Mouse (Mus musculus) frontal cortex, postnatal 36 days (tissue): Measurements from ENCODE around the gene Proca1.

Source experiments
- DNase-seq, 2 experiments: peaks; one replicate each; pipeline ENCODE4 v3.0.0; 2022; ENCODE audit warnings: low spot score in 2 of 2

Gene Proca1

DNA sequence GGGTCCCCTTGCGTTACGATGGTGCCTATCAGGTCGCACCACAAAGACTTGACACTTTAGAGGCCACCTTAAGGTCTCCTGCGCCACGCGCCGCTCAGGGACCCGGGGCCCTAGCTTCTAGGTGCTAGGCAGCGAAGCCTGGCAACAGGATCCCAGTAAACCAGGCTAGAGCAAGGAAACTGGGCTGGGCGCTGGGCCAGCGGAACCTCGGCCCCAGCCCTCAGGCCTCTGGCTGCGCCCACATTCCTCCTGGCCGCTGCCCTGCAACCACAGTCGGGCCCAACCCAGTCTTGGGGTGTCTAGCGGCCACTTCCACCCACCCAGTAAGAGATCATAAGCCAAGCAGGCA, 27.5 kb upstream of the Proca1 start:
- DNase-seq = no peak

DNA sequence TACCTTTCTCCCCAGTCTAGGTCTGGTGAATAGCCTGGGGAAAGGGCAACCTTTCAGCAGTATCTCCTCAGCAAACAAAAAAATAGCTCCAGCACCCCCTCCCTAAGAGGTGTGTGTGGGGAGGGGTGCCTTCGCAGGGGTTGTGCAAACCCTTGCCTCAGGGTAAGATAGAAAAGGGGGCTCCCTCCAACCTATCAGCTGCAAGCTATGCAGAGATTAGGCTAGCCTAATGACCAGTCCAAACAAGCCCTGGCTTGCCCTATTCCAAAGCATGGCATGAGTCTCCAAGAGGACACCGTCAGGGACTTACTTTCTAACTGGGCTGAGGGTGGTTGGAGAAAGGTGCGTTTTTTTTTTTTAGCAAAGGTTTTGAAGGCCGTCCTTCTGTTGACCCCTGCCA, 27.0 kb upstream of the Proca1 start:
- no peak for DNase-seq

DNA sequence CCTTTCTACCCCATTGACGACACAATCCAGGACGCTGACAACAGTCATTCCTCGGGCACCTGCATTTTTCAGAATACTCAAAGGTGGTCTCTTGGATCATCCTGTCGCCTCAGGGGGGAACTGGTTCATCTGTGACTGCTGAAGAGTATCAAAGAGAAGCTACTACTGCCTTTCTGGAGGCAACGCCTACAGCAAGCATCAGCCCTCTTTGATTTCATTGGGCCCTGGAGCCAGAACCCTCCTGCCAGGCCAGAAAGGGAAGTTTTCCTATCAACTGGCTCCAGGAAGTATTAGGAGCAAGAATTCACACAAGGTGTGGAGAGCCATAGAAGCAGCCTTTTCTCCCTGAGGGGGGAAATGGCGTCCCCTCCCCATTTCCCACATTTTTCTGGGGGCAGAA, 26.6 kb upstream of the Proca1 start:
- DNase-seq = no peak

DNA sequence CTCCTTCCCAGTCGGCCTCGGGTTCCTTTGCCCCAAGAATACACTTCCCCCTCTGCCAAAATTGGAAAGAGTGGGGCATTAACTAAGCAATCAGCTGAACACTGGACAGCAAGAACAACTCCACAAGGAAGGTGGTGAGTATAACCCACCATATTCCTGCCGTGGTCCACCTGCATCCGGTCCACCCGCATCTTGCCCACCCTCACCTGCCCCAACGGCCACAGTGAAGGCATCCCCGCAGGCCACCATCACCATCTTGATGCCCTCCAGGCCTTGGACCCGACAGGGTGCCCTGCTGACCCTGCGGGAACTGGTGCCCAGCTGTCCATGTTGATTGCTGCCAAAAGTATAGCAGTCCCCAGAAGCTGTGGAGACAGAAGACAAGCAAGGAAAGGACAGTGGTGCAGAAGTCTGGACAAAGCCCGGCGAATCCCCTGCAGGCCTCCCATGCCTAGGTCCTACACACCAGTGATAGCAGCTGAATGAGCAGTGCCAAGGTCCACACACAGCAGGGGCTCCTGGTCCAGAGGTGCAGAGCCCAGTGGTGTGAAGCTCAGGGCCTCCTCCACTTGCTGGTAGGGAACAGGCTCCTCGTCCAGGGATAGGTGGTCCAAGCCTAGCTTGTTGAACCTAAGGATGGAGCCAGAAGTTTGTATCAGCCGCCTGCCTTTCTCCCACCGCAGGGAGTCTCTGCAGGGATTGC, 25.8 kb upstream of the Proca1 start:
- DNase-seq = no peak

DNA sequence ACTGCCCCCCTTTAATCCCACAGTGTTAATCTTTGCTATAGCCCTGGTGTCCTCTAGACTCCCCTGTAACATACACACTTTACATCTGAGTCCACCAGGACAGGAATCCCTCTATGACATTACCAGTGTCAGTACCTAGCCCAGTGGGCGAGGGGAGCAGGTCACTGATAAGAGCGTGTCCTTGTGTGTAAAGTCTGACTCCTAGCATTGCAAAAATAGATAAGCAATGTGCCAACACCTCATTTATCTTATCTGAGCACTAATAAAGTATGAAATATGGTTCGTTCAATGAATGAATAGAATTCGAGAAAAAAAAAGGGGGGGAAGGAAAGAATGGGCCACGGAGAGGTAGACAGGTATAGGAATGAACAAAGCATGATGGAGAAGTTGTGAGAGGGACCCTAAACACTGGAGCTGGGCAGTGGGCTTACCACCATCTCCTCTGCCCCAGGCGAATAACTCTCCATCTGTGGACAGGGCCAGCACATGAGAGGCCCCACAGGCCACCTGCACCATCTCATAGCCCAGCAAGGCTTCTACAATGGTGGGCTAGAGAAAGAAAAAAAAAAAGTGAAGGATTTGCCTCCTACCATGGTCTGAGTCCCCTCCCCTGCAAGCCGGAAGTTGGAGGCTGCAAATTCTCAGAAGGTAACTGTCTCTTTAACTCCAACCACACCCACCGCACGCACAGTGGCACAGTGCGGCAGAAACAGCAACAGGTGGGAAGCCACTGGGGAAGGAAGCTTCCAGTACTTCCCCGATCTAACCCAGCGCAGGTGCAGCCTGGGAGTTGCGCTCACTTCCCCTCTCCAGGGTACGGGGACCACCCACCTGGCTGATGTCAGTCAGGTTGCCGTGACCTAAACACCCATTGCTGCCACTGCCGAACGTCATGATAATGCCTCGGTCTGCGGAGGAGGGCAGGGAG, 24.4 kb upstream of the Proca1 start:
- DNase-seq = no peak

DNA sequence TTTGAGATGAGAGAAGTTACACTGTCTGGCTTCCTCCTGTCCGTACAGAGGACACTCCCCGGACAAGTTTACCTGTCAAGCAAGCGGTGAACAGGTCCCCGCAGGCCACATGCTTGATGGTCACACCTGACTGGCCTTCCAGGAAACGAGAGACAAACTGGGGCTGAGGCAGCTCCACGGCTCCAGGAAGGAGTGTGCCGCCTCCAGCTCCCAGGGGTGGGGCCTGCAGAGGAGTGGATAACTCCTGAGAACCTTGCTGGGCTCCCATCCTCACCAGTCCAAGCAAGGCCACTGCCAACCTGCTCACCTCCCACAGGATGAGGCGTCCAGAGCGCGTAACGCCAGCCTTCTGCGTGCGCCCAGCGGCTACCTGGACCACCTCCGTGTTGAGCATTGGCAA, 22.9 kb upstream of the Proca1 start:
- DNase-seq = no peak

DNA sequence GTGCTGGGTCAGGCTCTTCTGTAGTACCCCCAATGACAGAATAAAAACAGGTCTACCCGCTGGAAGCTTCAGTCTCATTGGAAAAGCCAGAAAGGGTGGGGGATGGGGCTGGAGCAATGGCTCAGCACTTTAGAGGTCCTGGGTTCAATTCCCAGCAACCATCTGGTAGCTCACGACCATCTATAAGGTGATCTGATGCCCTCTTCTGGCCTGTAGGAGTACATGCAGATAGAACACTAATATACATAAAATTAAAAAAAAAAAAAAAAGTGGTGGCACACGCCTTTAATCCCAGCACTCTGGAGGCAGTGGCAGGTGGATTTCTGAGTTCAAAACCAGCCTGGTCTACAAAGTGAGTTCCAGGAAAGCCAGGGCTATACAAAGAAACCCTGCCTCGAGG, 21.9 kb upstream of the Proca1 start:
- no peak for DNase-seq

DNA sequence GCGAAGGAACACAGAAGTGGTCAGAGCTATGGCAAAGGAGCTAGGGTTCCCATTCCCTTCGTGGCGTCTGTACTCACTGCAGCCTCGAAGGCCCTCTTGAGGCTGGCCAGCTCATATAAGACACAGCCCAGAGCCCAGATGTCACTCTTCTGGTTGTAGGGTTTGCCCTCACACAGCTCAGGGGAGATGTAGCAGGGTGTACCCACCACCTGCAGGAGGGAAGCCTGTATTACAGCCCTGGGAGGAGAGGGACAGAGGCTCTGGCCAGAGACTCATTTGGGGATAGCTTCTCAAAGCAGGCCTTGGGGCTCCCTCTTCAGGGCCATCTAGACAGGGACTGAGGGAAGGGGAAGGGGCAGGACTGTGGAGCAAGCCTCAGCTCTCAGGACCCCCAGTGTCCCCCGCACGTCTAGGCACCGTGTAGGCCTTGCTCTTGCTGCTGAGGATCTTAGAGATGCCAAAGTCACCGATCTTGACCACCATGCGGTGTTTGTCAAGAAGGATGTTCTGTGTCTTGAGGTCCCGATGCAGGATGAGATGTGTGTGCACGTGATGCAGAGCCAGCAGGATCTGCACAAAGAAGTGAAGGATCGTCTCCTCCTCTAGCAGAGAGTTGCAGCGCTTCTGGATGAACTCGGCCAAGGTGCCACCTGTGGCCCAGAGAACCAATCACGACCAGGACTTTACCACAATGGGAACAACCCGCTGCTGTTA, 21.0 kb upstream of the Proca1 start:
- DNase-seq = no peak

DNA sequence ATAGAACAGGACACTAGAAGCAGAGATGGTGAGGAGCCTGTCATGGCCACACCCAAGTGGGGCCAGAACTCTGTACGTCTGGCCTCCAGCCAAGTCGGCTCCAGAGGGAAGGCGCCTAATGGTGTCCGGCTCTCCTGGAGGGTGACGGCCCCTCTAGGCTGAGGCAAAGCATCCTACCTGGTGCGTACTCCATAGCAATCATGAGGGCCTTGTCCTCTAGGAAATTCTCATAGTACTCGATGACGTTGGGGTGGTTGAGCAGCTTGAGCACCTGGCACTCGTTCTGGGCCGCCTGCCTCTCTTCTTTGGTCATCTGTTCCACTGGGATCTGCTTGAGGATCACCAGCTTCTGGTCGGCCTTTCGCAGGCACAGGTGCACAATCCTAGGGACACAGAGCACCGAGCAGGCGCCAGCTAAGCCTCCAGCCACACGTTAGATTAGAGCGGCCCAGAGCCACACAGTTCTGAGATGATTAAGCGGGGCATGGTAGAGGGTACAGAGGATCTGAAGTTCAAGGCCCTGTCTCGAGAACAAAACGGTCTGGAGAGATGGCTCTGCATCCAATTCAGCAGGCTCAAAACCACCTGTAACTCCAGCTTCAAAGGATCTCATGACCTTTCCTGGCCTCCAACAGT, 20.3 kb upstream of the Proca1 start:
- DNase-seq = no peak

DNA sequence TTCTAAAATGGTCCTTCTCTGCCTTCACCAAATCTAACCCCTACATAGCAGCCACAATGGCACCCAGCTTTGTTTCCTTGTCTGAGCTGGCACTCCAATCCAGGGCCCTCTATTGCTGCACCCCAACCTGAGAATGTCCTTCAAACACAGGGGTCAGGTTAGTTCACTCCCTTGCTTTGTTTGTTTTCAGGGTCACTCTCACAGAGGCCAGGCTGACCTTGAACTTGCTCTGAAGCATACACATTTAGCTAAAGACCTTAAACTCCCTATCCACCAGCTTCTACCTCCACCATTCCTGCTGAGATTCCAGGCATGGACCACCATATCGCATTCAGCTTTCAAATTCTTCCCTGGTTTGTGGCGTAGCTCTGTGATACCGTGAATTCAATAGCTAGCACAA, 18.7 kb upstream of the Proca1 start:
- DNase-seq = no peak

DNA sequence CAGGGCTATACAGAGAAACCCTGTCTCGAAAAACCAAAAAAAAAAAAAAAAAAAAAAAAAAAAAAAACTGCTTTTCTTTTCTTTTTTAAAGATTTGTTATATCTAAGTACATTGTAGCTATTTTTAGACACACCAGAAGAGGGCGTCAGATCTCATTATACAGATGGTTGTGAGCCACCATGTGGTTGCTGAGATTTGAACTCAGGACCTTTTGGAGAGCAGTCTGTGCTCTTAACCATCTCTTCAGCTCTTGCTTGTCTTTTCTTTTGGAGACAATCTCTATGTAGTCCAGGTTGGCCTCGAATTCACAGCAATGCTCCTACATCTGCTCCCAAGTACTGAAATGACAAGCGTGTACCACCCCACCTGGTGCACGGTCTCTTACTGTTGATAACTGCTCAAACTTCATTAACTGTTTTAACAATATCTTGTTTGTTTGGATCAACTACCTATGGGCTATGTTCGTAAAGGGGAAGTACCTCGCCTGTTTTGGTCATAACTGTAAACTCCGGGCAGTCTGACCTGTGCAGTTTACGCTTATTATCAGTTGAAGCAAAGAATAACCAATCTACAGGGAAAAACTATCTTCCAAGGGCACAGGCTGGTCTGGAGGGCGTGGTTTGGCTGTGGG, 17.3 kb upstream of the Proca1 start:
- no peak for DNase-seq

DNA sequence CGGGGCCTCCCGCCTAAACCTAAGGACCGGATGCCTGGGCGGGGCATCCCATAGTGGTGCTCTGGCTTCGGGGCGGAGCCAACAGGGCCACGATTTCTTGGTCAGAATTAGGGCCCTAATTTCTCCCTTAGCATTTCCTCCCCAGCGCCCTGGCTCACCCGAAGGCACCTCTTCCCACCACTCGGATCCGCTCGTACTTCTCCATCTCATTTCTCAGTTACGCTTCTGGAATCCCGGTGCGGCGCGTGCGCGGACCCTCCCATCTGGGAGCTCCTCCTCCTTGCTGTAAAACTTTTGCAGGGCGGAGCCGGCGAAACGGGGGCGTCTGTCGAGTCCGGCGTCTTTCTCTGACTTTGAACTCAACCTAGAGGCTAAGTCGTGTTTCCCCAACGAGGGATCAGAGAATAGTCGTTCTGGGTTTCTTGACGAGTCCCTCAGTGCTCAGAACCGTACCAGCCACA, 16.8 kb upstream of the Proca1 start, which contains the start of the genes Nek8 and Tlcd1:
Gene Nek8, minus strand, starts transcription at position 274 of the 461 bp plus-strand sequence.
Gene Tlcd1, plus strand, starts transcription at position 310 of the 461 bp plus-strand sequence.
- peak; percentile 82 to 85 for DNase-seq

DNA sequence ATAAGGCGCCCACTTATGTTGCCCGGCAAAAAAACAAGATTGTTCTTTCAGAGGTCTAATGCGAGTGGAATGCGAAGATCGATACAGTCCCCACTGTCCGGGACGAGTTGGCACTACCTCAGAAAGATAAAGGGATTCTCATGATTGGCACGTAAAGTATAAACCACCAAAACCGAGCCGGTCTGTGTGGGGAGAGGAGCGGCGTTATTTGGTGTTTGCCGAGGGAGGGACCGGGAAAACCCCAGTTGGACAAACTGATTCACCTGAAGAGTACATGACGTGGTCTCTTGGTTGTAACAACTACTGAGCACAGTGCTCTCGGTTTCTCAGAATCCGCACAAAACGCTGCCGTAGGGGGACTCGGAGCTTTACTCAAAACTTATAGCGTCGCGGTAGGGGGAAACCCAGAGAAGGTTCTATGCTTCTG, 16.3 kb upstream of the Proca1 start:
- no peak for DNase-seq

DNA sequence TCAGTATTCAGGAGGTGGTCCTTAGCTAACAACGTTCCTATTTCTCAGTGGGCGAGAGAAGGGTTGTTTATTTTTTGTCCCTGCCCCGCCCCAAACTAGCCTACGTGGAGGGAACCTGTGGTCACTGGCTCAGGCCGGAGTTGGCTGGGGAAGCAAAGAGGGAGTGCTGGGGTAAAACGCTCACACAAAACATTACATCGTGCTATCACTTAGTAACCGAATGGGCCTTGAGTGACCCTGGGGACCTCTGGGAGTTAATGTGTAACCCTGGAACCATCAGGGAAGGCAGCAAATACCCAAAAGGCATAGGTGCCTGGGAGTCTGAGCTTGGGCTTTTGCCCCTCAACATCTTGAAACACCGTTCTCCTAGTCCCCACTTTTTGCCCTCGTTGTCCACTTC, 15.8 kb upstream of the Proca1 start:
- no peak for DNase-seq

DNA sequence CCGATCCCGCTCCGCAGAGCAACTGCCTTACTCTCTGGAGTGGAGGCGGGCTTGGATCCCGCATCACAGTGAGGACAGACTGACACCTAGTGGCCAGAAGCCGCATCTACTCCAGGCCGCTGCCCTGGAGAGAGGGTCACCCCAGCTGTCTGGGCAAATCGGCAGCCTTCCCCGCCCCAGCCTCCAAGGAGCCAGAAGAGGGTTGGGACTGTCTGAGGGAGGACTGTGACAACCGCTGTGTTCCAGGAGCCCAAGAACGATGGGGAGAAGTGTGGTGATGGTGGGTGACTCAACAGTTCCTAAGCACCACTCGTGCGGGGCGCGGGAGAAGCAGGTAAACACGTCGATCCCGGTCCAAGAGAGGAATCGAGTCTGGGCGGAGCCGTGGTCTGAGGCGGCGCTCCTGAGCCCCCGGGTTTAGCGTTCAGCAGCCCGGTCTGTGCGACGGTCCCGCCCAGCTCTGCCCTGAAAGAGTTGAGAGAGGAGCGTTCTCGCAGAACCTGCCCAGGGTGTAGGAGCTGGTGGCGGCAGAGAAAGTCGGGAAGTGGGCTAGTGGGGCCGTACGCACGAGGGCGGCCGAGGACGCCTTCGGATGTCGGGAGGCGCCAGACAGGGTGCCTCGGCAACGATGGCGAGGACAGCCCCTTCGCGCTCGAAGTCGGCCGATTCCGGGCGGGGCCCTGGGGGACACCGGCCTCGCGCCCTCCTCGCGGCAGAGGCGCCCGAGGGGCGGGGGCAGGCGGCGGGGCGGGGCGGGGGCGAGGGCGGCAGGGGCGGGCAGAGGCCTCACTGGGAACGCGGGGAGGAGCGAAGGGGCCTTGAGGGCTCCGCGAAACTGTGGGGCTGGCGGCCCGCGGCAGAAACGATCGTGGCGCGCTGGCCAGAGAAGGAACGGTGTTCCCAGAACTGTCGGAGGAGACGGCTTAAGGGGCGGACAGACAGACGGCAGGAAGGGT, 15.0 kb upstream of the Proca1 start:
- peak; percentile 94 to 96 for DNase-seq

DNA sequence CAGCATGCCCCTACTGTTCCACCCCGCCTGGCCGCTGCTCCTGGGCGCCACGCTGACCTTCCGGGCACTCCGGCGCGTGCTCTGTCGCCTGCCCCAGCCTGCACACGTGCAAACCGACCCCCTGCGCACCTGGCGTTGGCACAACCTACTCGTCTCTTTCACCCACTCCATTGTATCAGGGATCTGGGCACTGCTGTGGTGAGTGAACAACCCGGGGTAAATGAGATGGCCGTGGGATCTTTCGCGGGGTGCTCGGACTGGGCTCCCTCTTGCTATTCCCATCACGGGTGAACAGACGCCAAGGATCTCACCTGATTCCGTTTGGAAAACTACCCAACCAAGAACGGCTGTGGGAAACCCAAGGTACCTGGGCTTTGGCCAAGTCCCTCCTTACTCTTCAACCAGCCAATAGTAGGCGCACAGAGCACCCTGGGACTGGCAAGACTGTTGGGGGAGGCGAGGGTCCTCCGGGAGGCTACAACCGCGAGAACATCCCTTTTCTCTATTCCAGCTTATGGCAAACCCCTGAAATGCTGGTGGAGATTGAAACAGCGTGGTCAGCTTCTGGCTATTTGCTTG, 14.2 kb upstream of the Proca1 start:
- DNase-seq = peak in 1 of 2 experiments; percentile 70

DNA sequence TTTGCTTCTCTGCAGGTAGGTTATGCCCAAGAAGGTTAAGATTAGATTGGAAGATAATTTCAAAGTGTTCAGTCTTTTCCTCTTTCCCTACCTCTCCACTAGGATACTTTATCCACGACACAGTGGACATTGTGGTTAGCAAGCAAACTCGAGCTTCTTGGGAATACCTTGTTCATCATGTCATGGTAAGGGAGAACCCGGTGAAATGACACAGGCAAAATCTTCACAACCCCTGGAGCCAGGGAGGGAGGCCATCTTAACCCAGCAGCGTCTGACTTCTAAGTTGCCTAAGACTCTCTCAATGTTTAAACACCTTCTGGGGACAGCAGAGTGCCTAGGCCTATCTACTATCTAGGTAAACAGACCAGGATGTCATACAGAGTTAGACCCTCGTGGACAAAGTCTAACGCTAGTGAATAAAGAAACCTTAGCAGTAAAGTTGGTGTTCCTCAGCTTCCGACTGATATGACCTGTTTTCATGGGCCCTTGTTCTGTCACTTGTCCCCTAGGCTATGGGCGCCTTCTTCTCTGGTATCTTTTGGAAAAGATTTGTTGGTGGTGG, 13.7 kb upstream of the Proca1 start:
- no peak for DNase-seq

DNA sequence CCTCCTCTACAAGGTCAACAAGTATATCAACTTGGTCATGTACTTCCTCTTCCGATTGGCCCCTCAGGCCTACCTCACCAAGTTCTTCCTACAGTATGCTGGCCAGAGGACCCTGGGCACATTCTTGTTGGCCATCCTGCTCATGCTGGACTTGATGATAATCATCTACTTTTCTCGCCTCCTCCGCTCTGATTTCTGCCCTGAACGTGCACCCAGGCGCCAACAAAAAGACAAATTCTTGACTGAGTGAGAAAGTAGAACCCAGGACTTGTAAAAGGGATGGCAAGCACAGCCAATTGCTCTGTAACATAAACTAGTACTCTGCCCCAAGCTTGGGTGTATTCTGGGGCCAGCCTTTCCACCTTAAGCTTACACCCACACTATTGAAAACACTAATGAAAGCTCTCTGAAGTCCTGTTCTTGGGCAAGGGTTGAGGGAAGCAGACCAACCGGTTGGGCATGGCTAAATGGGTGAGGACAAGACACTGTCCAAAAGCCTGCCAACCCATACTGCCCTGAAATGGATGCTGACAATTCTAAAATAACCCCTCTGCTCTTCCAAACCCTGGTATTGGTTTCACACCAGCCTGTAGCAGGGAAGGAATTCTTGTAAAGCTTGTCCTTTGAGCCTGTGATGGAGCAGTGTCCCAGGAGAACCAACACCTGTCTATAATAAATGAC, 13.0 kb upstream of the Proca1 start:
- no peak for DNase-seq

DNA sequence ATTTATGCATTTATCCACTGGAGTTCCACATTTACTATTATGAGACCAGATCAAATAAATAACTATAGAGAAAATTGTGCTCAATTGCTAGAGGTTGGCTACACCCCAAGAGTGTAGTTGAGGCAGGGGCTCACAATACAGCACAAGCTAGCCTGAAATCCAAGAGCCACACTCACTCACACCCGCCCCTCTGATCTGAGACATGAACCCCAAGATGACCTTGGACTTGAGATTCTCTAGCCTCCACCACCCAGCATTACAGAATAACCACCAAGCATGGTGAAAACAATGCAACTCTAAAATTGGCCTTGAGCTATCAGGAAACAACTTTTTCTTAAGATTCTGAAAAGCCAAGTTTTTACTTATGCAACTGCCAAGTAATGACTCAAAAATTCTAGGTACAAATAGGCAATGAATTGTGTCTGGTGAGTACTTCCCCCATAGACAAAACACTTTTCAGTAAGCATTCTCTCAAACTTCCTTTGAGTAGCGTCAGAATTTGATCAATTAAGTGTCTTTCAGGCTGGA, 11.3 kb upstream of the Proca1 start:
- no peak for DNase-seq
